Mouse (Mus musculus) kidney, adult 2 months (tissue): ENCODE results near the gene Sstr2. TPM values are rescaled to one million over a fixed set of nuclear protein-coding genes. Genes with fewer than 3 reads are reported as not detected.

Source experiments
- DNase-seq: peaks from one replicate; pipeline ENCODE4 v3.0.0; 2021
- H3K27ac ChIP-seq: fragments of 200-500 bp; 2 replicates; pipeline ENCODE4 v1.5.1; 2012; ENCODE audit warnings: low read depth, low read length, control low read depth, inconsistent platforms; ENCODE audit not compliant: insufficient read depth
- H3K27me3 ChIP-seq: fragments of 200-500 bp; replicated peaks from 2 replicates; pipeline ENCODE4 v1.6.1; 2012; ENCODE audit warnings: mild to moderate bottlenecking, moderate library complexity, low read length, inconsistent platforms; ENCODE audit not compliant: control insufficient read depth, insufficient read depth
- H3K36me3 ChIP-seq: fragments of 200-500 bp; 2 replicates; pipeline ENCODE4 v1.6.1; 2012; ENCODE audit warnings: mild to moderate bottlenecking, moderate library complexity, low read length, inconsistent platforms; ENCODE audit not compliant: control insufficient read depth, insufficient read depth
- H3K4me1 ChIP-seq: fragments of 200-500 bp; 2 replicates; pipeline ENCODE4 v1.6.1; 2011; ENCODE audit warnings: low read length; ENCODE audit not compliant: control insufficient read depth, insufficient read depth
- H3K4me3 ChIP-seq: fragments of 200-500 bp; 2 replicates; pipeline ENCODE4 v1.5.1; 2011; ENCODE audit warnings: mild to moderate bottlenecking, low read depth, low read length, control low read depth; ENCODE audit not compliant: insufficient read depth
- CTCF ChIP-seq: fragments of 200-500 bp; conservative IDR thresholded peaks from 2 replicates; pipeline ENCODE4 v1.5.1; 2011; ENCODE audit warnings: low read depth, mild to moderate bottlenecking, control low read depth, low read length, moderate library complexity, mixed read lengths; ENCODE audit not compliant: insufficient read depth, insufficient read length
- POLR2A ChIP-seq: fragments of 200-500 bp; IDR thresholded peaks from one replicate; pipeline ENCODE4 v1.6.1; 2011; ENCODE audit warnings: low read depth, low read length, control low read depth
- WGBS: fragments of 180-500 bp; shearing (Covaris S2); methylation state at CpG from one replicate; pipeline ENCODE4 v1.1.7; 2018; 5-methylcytosine and 5-hydroxymethylcytosine counted together
- polyA plus RNA-seq: library from polyadenylated mRNA; depleted of rRNA; stranded (reverse); fragments of >200 nt; gene quantifications from 2 replicates; pipeline ENCODE4 v1.2.3, GENCODE M21; 2012

The Sstr2 gene
- polyA plus RNA-seq, 1 experiment: 0.36 TPM

DNA sequence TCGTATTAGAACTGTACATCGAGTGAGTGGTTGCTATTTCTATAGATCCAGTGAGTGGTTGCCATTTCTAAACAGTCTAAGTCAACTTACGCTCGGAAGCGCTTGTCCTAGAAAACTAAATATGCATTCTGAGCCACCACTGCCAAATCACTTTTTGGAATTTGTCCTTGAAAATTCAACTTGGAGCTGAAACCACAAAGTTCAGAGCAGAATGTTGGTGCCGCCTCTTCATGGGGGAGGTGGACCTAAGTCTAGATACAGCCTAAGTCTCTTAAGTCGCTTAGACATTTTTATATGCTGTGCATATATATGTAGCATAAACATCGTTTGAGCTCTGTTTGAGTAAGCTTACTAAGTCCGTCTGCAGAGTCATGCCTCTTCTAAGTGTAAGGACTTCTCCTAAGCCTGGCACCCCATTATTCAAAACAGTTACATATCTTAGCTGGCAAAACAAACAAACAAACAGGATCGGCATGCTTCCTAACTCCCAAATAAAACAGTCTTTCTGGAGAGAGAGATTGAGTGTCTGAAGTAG is 8.0 kb upstream of the Sstr2 start:
- no peak overlapping the region for H3K4me3 ChIP-seq
- no peak for TF ChIP-seq POLR2A
- TF ChIP-seq CTCF: no peak
- DNase-seq: peak; percentile 55
- WGBS: 70% methylated on average over 10 of the region's 10 CpGs
- H3K27ac ChIP-seq: no peak overlapping the region
- H3K36me3 ChIP-seq: no peaks in the 10 kb centered on the region
- peaks cover 6% of the 10 kb centered on the region for H3K4me1 ChIP-seq
- no peaks in the 10 kb centered on the region for H3K27me3 ChIP-seq

DNA sequence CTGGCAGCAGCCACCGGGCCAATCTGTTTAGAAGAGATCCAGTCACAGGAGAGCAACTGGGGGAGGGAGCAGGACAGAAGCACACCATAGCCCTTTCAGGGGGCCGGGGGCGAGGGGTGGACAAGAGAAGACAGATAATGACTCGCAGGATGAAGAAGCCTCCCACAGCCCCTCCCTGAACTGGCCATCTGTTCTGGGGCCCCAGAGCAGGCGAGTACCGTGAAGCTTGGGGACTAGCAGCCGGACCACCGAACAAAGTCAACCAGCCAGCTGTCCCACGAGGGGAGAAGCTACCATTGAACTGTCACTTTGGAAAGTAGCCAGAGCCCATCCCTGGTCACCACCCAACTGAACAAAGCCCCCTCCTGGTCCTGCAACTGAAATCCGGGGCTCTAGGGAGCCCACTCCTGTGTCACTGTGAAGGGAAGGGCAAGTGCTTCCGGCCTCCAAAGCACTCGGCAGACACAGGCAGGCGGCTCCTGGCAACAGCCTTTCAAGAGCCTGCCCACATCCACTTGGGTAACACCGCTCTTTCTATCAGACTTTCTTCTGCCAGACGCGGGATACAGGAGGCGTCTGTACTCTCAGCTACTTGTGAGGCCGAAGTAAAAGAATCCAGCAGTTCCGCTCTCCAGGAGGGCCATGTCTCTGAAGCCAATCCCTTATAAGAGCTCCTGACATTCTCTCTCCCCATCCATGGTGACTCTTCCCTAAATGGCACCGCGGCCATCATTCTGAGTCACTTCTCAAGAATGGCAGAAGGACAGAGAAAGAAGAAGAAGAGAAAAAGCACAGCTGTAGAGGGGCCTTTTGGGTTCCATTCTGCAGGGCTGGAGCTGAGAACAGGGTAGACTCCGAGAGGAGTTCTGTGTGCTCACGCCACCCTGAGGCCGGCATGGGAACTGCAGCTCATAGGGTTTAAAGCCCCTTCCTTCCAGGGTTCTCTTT is 7.2 kb upstream of the Sstr2 start:
- H3K27ac ChIP-seq: no peak overlapping the region
- DNase-seq: peak; percentile 27
- 42% methylated on average over 24 of the region's 24 CpGs for WGBS
- no peak overlapping the region for H3K4me3 ChIP-seq
- no peaks in the 10 kb centered on the region for H3K27me3 ChIP-seq
- TF ChIP-seq CTCF (peak; percentile 68), POLR2A (no peak)
- no peaks in the 10 kb centered on the region for H3K36me3 ChIP-seq
- peaks cover 6% of the 10 kb centered on the region for H3K4me1 ChIP-seq

DNA sequence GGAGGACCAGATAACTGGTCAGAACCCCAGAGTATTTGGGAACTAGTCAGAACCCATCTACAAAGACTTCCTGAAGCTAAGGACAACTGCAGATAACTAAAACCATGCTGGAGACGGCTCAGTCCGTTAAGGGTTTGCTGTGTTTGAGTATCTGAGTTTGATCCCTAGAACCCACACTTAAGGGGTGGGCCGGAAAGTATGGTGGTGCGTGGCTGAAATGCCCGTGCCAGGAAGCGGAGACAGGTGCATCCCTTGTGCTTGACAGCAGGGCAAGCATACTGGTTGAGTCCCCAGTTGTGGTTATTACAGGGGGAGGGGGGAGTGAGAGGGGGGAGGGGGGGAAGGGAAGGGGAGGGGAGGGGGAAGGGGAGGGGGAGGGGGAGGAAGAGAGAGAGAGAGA is 4.7 kb upstream of the Sstr2 start:
- 94% methylated on average over 6 of the region's 6 CpGs for WGBS
- H3K36me3 ChIP-seq: no peaks in the 10 kb centered on the region
- peaks cover 8% of the 10 kb centered on the region for H3K4me1 ChIP-seq
- no peaks in the 10 kb centered on the region for H3K27me3 ChIP-seq
- no peak overlapping the region for H3K27ac ChIP-seq
- no peak overlapping the region for H3K4me3 ChIP-seq
- no peak for DNase-seq
- TF ChIP-seq CTCF: no peak
- TF ChIP-seq POLR2A: no peak

DNA sequence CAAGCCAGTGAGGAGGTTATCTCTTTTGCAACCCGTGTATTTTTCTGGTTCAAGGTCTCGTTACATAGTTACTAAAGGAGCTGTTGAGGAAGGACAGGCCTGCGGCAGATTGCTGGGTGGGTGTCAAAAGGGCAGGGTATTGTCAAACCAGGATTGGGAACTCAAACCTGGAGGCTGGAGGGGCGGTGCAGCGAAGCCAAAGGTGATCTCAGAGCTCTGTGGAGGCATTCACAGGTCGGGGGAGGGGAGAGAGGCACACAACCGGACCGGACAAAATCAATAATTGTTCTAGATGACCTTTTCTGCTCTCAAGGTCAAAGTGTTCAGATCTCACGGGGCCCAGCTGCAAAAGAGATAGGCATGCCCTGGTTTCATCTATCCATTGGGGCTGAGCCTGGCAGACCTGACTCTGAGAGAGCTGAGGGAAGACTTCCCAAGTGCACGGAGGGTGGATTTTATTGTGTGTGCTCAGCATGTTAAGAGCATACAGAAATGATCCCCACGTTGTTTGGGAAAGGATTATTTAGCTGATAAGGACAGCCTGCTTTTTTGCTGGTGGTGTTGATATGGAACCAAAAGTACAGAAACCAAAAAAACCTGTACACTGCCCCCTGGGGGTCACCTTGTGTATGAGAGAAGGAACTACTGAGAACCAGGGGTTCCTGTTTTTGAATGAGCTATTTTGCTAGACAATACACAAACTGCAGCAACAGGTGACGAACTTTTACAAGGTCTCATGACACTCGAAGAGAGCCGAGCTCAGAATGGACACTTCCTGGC is 1.8 kb upstream of the Sstr2 start:
- H3K36me3 ChIP-seq: no peaks in the 10 kb centered on the region
- WGBS: 49% methylated on average over 14 of the region's 14 CpGs
- H3K4me1 ChIP-seq: 0 out of 2 replicates have a peak, but pooled peaks cover 4% of the 10 kb centered on the region
- no peak overlapping the region for H3K4me3 ChIP-seq
- no peak for TF ChIP-seq POLR2A
- 0 out of 2 replicates have a peak, but pooled peaks have one; percentile 5 for TF ChIP-seq CTCF
- DNase-seq: peak; percentile 64
- no peaks in the 10 kb centered on the region for H3K27me3 ChIP-seq
- H3K27ac ChIP-seq: no peak overlapping the region

DNA sequence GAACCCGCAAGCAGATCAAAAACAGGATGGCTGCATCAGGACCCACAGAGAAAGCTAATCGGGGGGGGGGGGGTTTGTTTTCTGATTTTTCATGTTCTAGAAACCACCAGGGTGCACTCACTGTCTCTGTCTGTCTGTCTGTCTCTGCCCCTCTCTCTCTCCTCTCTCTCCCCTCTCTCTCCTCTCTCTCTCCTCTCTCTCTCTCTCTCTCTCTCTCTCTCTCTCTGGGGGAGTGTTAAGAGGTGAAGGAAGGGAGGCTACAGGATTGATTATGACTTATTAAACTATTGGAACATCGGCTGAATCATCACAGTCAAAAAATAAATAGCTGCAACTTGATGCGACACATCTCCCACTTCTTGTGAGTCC is 855 bp upstream of the Sstr2 start:
- Histone ChIP-seq H3K4me3 (peak overlapping the region; percentile 30; the same call in 1 of the 2 replicates), H3K36me3 (no peaks in the 10 kb centered on the region), H3K27me3 (no peaks in the 10 kb centered on the region), H3K27ac (no peak overlapping the region), H3K4me1 (0 out of 2 replicates have a peak, but pooled peaks cover 4% of the 10 kb centered on the region)
- TF ChIP-seq CTCF: no peak
- TF ChIP-seq POLR2A: no peak
- no peak for DNase-seq
- 21% methylated on average over 4 of the region's 4 CpGs for WGBS

DNA sequence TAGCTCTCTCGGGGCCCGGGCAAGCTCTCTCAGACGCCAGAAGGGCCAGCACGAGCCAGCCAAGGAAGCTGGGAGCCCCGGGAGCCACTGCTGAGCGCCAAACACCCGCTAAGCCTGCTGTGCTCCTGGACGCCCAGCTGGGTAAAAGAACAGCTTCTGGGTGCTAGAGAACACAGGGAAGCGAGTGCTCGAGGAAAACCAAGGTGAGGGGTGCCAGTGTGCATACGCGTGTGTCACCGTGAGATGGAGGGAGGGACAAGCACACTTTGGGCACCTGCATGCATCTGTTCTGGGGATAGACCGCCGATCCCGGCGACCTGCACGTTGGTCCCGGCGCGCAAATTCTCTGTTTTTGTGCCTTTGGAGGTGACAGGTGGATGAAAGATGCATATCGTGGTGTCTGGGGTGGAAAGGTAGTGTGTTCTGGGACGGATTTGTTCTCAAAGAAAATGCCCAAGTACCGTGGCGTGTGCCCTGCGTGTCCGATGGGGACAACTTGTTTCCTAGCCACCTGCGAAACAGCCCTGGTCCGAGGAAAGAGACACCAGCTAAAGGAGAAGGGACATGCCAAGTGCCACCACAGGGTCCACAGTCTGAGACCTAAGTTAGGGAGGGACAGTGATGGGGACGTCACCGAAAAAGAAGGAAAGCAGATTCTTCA is 408 bp downstream of the Sstr2 start:
- 3% methylated on average over 31 of the region's 31 CpGs for WGBS
- H3K36me3 ChIP-seq: no peaks in the 10 kb centered on the region
- TF ChIP-seq POLR2A (no peak), CTCF (no peak)
- no peak for DNase-seq
- 0 out of 2 replicates have a peak, but pooled peaks cover 4% of the 10 kb centered on the region for H3K4me1 ChIP-seq
- H3K27me3 ChIP-seq: no peaks in the 10 kb centered on the region
- H3K27ac ChIP-seq: no peak overlapping the region
- H3K4me3 ChIP-seq: peak overlapping the region; percentile 30
